Mouse (Mus musculus): ENCODE results near the gene Akt2. TPM values are rescaled to one million over a fixed set of nuclear protein-coding genes. Genes with fewer than 3 reads are reported as not detected.

Akt2 gene
- polyA plus RNA-seq, 1 experiment from 2014 or later = 114 TPM

DNA sequence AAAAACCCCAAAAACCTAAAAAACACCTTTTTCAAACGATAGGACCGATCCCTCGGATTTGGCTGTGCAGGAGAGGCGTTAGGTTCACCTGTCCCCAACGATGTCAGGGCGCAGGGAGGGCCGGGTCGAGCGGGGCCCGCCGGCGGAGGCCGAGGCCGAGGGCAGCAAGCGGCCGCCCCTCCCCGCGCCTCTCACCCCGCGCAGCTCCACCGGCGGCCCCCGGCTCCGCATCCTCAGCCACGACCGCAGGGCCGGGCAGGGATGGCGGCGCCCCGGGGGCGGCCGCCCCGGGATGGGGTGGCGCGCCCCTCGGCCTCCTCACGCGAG lies 82.8 kb downstream of the Akt2 start:
- DNase-seq (ENCODE audit: low spot score) = no peak
- Histone ChIP-seq H3K9ac (ENCODE audit: low read depth, low read length) (peak overlapping the region; percentile 88), H3K36me3 (ENCODE audit: control insufficient read depth, insufficient read depth, low read length) (peaks cover 17% of the 10 kb centered on the region), H3K9me3 (ENCODE audit: control insufficient read depth, low read length) (no peaks in the 10 kb centered on the region), H3K27ac (replicated peaks; ENCODE audit: low read depth, low read length) (peak overlapping the region; percentile 87), H3K4me3 (ENCODE audit: low read depth, low read length) (peak overlapping the region; percentile 91), H3K27me3 (replicated peaks; ENCODE audit: control insufficient read depth, insufficient read depth, low read length) (no peaks in the 10 kb centered on the region), H3K4me2 (ENCODE audit: low read depth, low read length) (peak overlapping the region; percentile 97), H3K4me1 (ENCODE audit: control insufficient read depth, insufficient read depth, low read length) (peaks cover 17% of the 10 kb centered on the region)
- 0% methylated on average over 10 of the region's 38 CpGs for WGBS
- ATAC-seq (ENCODE audit: low read depth) = peak; percentile 65; the same call in 1 of the 2 replicates

GRCm38 (mm10) chr7:27674522-27675221 lies 83.3 kb downstream of the Akt2 start, which contains the start of gene Map3k10:
Gene Map3k10, minus strand, starts transcription at chr7:27674598.
- peak within 1 kb of the TSS; percentile 91 for H3K4me3 ChIP-seq (ENCODE audit: low read depth, low read length)
- H3K4me2 ChIP-seq (ENCODE audit: low read depth, low read length) = peak within 1 kb of the TSS; percentile 97
- WGBS = under 1% methylated on average over 26 of the region's 31 CpGs
- peaks cover 17% of the 10 kb centered on the region for H3K36me3 ChIP-seq (ENCODE audit: control insufficient read depth, insufficient read depth, low read length)
- H3K9ac ChIP-seq (ENCODE audit: low read depth, low read length) = peak within 1 kb of the TSS; percentile 88
- ATAC-seq (ENCODE audit: low read depth) (peak; percentile 99), DNase-seq (ENCODE audit: low spot score) (peak; percentile 98)
- no peaks in the 10 kb centered on the region for H3K27me3 ChIP-seq (replicated peaks; ENCODE audit: control insufficient read depth, insufficient read depth, low read length)
- H3K4me1 ChIP-seq (ENCODE audit: control insufficient read depth, insufficient read depth, low read length) = peaks cover 17% of the 10 kb centered on the region
- H3K9me3 ChIP-seq (ENCODE audit: control insufficient read depth, low read length) = no peaks in the 10 kb centered on the region
- H3K27ac ChIP-seq (replicated peaks; ENCODE audit: low read depth, low read length) = peak within 1 kb of the TSS; percentile 87

DNA sequence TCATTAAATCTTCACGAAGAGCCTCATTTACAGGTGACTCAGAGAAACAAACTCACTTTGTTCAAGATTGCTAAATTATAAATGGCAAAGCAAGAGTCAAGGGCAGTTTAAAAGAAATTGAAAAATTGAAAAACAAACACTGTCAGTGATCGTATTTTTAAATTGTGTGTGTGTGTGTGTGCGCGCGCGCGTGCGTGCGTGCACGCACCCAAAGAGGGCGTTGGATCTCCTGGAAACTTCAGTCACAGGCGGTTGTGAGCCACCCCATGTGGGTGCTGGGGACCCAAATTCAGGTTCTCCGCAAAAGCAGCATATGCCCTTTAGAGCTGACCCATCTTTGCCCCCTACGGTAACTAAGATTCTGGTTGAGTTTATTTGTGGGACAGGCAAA lies 83.9 kb downstream of the Akt2 start:
- H3K36me3 ChIP-seq (ENCODE audit: control insufficient read depth, insufficient read depth, low read length) = peaks cover 12% of the 10 kb centered on the region
- no peaks in the 10 kb centered on the region for H3K27me3 ChIP-seq (replicated peaks; ENCODE audit: control insufficient read depth, insufficient read depth, low read length)
- WGBS = 27% methylated on average over 14 of the region's 14 CpGs
- H3K4me3 ChIP-seq (ENCODE audit: low read depth, low read length) = peak overlapping the region; percentile 91
- peaks cover 17% of the 10 kb centered on the region for H3K4me1 ChIP-seq (ENCODE audit: control insufficient read depth, insufficient read depth, low read length)
- H3K9ac ChIP-seq (ENCODE audit: low read depth, low read length) = 0 out of 2 replicates have a peak overlapping the region, but pooled peaks have one; percentile 88
- ATAC-seq (ENCODE audit: low read depth) (no peak), DNase-seq (ENCODE audit: low spot score) (no peak)
- no peak overlapping the region for H3K27ac ChIP-seq (replicated peaks; ENCODE audit: low read depth, low read length)
- no peaks in the 10 kb centered on the region for H3K9me3 ChIP-seq (ENCODE audit: control insufficient read depth, low read length)
- H3K4me2 ChIP-seq (ENCODE audit: low read depth, low read length) = peak overlapping the region; percentile 97

DNA sequence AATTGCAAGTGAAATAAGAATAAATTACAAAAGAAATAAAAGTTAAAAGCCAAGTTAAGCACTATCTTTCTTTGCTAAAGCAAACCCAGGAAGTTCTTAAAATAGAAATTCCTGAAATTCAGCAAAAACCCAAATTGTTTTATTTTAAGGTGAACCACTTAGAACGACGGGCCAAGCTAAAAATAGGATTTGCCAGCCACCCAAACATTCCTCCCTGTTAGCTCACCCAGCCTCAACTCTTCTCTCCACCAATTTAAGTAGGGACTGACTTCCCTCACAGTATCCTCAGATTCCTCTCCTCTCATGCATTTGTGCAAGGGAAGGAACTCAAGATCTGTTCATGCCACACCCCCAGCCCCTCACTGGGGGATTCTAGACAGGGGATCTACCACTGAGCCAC lies 91.9 kb downstream of the Akt2 start:
- H3K4me1 ChIP-seq (ENCODE audit: control insufficient read depth, insufficient read depth, low read length) = no peaks in the 10 kb centered on the region
- no peaks in the 10 kb centered on the region for H3K27me3 ChIP-seq (replicated peaks; ENCODE audit: control insufficient read depth, insufficient read depth, low read length)
- H3K9me3 ChIP-seq (ENCODE audit: control insufficient read depth, low read length) = no peaks in the 10 kb centered on the region
- no peaks in the 10 kb centered on the region for H3K36me3 ChIP-seq (ENCODE audit: control insufficient read depth, insufficient read depth, low read length)
- WGBS = 46% methylated on average over 2 of the region's 2 CpGs
- ATAC-seq (ENCODE audit: low read depth) (no peak), DNase-seq (ENCODE audit: low spot score) (no peak)
- H3K4me2 ChIP-seq (ENCODE audit: low read depth, low read length) = no peak overlapping the region
- H3K4me3 ChIP-seq (ENCODE audit: low read depth, low read length) = no peak overlapping the region
- H3K9ac ChIP-seq (ENCODE audit: low read depth, low read length) = no peak overlapping the region
- H3K27ac ChIP-seq (replicated peaks; ENCODE audit: low read depth, low read length) = no peak overlapping the region

DNA sequence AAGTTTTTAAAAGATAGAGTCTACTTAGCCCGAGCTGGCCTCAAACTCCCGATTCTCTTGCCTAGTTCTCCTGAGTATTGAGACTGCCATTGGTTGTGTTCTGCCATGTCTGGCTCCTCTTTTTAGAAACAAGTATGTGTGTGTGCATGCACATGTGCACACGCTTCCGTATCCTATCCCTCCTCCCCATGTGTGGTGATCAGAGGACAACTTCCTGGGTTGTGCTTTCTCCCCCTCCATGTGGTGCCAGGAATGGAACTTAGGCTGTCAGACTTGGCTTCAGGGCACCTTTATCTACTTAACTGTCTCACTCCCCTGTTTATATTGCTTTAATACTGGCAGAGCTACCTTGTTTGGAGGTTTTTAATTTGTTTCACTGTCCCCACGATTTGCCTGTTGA lies 93.9 kb downstream of the Akt2 start:
- Histone ChIP-seq H3K27me3 (replicated peaks; ENCODE audit: control insufficient read depth, insufficient read depth, low read length) (no peaks in the 10 kb centered on the region), H3K4me2 (ENCODE audit: low read depth, low read length) (peak overlapping the region; percentile 37; the same call in 1 of the 2 replicates), H3K9ac (ENCODE audit: low read depth, low read length) (peak overlapping the region; percentile 41; the same call in 1 of the 2 replicates), H3K27ac (replicated peaks; ENCODE audit: low read depth, low read length) (no peak overlapping the region), H3K4me1 (ENCODE audit: control insufficient read depth, insufficient read depth, low read length) (no peaks in the 10 kb centered on the region), H3K36me3 (ENCODE audit: control insufficient read depth, insufficient read depth, low read length) (no peaks in the 10 kb centered on the region), H3K9me3 (ENCODE audit: control insufficient read depth, low read length) (no peaks in the 10 kb centered on the region), H3K4me3 (ENCODE audit: low read depth, low read length) (no peak overlapping the region)
- WGBS = 36% methylated on average over 5 of the region's 5 CpGs
- ATAC-seq (ENCODE audit: low read depth) (no peak), DNase-seq (ENCODE audit: low spot score) (no peak)

DNA sequence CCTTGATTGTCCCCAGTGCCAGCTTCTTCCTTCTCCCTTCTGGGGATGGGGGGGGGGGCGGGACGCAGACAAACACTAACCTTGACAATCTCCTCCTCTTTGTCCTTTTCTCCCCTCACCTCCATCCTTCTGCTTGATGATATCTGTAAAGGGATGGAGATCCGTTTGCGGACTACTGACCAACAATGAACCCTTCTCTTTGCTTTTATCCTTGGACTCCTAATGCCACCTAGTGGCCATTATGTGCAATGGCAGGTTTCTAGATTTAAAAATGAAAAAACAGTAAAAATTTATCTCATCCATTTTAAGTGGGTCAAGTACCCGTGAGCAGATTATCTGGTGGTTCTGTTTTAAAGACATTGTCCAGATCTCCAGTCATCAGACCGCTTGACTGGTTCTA lies 94.3 kb downstream of the Akt2 start:
- Histone ChIP-seq H3K9me3 (ENCODE audit: control insufficient read depth, low read length) (no peaks in the 10 kb centered on the region), H3K9ac (ENCODE audit: low read depth, low read length) (peak overlapping the region; percentile 41; the same call in 1 of the 2 replicates), H3K27ac (replicated peaks; ENCODE audit: low read depth, low read length) (no peak overlapping the region), H3K4me1 (ENCODE audit: control insufficient read depth, insufficient read depth, low read length) (no peaks in the 10 kb centered on the region), H3K4me3 (ENCODE audit: low read depth, low read length) (no peak overlapping the region), H3K36me3 (ENCODE audit: control insufficient read depth, insufficient read depth, low read length) (no peaks in the 10 kb centered on the region), H3K27me3 (replicated peaks; ENCODE audit: control insufficient read depth, insufficient read depth, low read length) (no peaks in the 10 kb centered on the region), H3K4me2 (ENCODE audit: low read depth, low read length) (peak overlapping the region; percentile 37; the same call in 1 of the 2 replicates)
- WGBS = 0% methylated on average over 6 of the region's 6 CpGs
- DNase-seq (ENCODE audit: low spot score) (peak; percentile 33), ATAC-seq (ENCODE audit: low read depth) (no peak)

- Histone ChIP-seq H3K27me3 (replicated peaks; ENCODE audit: control insufficient read depth, insufficient read depth, low read length) (no peaks in the 10 kb centered on the region), H3K4me3 (ENCODE audit: low read depth, low read length) (no peak overlapping the region), H3K36me3 (ENCODE audit: control insufficient read depth, insufficient read depth, low read length) (no peaks in the 10 kb centered on the region), H3K4me2 (ENCODE audit: low read depth, low read length) (no peak overlapping the region), H3K4me1 (ENCODE audit: control insufficient read depth, insufficient read depth, low read length) (no peaks in the 10 kb centered on the region), H3K27ac (replicated peaks; ENCODE audit: low read depth, low read length) (no peak overlapping the region), H3K9me3 (ENCODE audit: control insufficient read depth, low read length) (no peaks in the 10 kb centered on the region), H3K9ac (ENCODE audit: low read depth, low read length) (no peak overlapping the region)
- WGBS = 92% methylated on average over 1 of the region's 1 CpGs
- ATAC-seq (ENCODE audit: low read depth) = no peak
- DNase-seq (ENCODE audit: low spot score) = no peak
These were observed 95.7 kb downstream of the Akt2 start for GRCm38 (mm10) chr7:27687043-27687442.

- DNase-seq (ENCODE audit: low spot score) = no peak
- no peaks in the 10 kb centered on the region for H3K27me3 ChIP-seq (replicated peaks; ENCODE audit: control insufficient read depth, insufficient read depth, low read length)
- WGBS = 74% methylated on average over 3 of the region's 3 CpGs
- no peaks in the 10 kb centered on the region for H3K36me3 ChIP-seq (ENCODE audit: control insufficient read depth, insufficient read depth, low read length)
- no peak overlapping the region for H3K27ac ChIP-seq (replicated peaks; ENCODE audit: low read depth, low read length)
- H3K4me2 ChIP-seq (ENCODE audit: low read depth, low read length) = peak overlapping the region; percentile 81; the same call in 1 of the 2 replicates
- no peaks in the 10 kb centered on the region for H3K9me3 ChIP-seq (ENCODE audit: control insufficient read depth, low read length)
- no peak for ATAC-seq (ENCODE audit: low read depth)
- H3K4me1 ChIP-seq (ENCODE audit: control insufficient read depth, insufficient read depth, low read length) = no peaks in the 10 kb centered on the region
- H3K9ac ChIP-seq (ENCODE audit: low read depth, low read length) = no peak overlapping the region
- peak overlapping the region; percentile 51 for H3K4me3 ChIP-seq (ENCODE audit: low read depth, low read length)
These were observed 96.5 kb downstream of the Akt2 start for GRCm38 (mm10) chr7:27687836-27688235.

- no peaks in the 10 kb centered on the region for H3K36me3 ChIP-seq (ENCODE audit: control insufficient read depth, insufficient read depth, low read length)
- peak overlapping the region; percentile 75 for H3K27ac ChIP-seq (replicated peaks; ENCODE audit: low read depth, low read length)
- H3K9me3 ChIP-seq (ENCODE audit: control insufficient read depth, low read length) = no peaks in the 10 kb centered on the region
- H3K9ac ChIP-seq (ENCODE audit: low read depth, low read length) = peak overlapping the region; percentile 74
- H3K4me2 ChIP-seq (ENCODE audit: low read depth, low read length) = peak overlapping the region; percentile 81
- ATAC-seq (ENCODE audit: low read depth) (no peak), DNase-seq (ENCODE audit: low spot score) (no peak)
- H3K4me3 ChIP-seq (ENCODE audit: low read depth, low read length) = peak overlapping the region; percentile 51
- no peaks in the 10 kb centered on the region for H3K27me3 ChIP-seq (replicated peaks; ENCODE audit: control insufficient read depth, insufficient read depth, low read length)
- 28% methylated on average over 14 of the region's 14 CpGs for WGBS
- H3K4me1 ChIP-seq (ENCODE audit: control insufficient read depth, insufficient read depth, low read length) = no peaks in the 10 kb centered on the region
These were observed 97.0 kb downstream of the Akt2 start for GRCm38 (mm10) chr7:27688246-27688788.

All from embryonic facial prominence, embryonic 14.5 days (tissue).